Mouse (Mus musculus): ENCODE measurements around the gene Thumpd3. TPM values are rescaled to one million over a fixed set of nuclear protein-coding genes. Genes with fewer than 3 reads are reported as not detected.
A peak's percentile ranks its signal among the peaks of the same experiment; 100 is the strongest.

Gene Thumpd3
- 56.4 and 58.8 TPM in 2 replicates for polyA plus RNA-seq (2015; fragmentation: Nextera tagmentation; extraction: Ambion mirVana)

DNA sequence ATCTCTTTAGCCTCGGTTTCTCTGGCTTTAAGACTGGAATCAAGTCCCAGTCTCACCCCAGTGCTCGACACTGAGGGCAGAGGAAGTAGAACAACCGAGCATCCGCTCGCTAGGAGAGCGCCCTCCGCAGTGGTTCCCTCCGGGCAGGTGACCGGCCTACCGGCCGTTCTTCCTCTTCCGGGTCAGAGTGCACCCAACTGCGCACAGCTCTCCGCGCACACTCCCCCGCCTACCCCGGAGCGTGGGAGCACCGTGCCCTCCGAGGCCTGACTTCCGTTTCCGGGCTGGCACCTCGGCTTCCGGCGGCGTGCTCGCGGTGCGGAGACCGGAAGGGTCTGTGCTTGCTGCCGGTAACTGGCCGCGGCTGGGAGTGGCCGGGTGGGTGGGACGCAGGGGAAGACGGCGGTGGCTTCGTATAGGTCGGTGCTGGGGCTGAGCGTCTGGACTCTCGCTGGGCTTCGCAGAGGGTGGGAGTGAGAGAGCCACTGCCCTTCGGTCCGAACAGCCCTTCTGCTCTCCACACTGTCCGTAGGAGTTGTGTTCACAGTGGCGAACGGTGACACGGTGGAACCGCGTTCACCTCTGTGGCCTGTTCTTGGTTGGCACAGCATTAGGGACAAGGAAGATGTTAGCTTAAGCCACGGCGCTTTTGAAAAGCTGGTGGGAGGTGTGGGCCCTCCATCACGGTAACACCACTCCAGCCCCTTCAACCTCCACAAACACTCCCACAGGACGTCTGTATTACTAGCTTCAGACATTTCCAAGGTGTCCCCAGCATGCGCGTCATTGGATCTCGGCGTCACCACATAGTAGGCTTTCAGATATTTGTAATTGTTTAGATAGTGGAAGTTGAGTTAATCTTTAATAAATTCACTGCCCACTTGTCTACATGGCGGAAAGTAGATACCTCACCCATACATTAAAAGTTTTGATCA is at the start of gene Thumpd3:
TSS of gene Thumpd3 (plus strand) at position 185 of the 935 bp plus-strand sequence.
- ATAC-seq (ENCODE audit: low FRiP score), result peak; percentile 99
- under 1% methylated on average over 59 of the region's 59 CpGs for WGBS
- no peaks in the 10 kb centered on the region for H3K9me3 ChIP-seq

DNA sequence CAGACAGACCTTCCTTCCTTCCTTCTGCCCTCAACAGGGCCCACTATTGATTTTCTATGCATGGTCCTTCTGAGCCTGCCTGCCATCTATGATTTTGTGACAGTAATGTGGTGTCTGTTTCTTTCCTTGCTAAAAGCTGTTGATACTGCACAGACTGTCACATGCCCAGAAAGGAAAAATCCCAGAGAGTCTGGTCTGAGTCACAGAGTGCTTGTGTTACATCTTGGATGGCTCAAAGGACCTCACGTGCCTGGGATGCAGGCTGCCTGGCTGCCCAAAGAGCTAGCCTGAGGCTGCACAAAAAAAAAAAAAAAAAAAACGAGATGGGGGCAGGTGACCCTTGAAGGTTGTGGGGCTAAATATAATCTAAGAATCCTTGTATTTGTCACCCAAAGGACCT is 46.8 kb upstream of the Thumpd3 start:
- no peaks in the 10 kb centered on the region for H3K36me3 ChIP-seq

More for the DNA sequence above, at the start of gene Thumpd3:
- no peaks in the 10 kb centered on the region for H3K27me3 ChIP-seq
- H3K36me3 ChIP-seq, result peaks cover 23% of the 10 kb centered on the region
- peak within 1 kb of the TSS; percentile 83 for H3K4me2 ChIP-seq
- H3K27ac ChIP-seq, result peak within 1 kb of the TSS; percentile 88
- peak within 1 kb of the TSS; percentile 79 for H3K9ac ChIP-seq
- H3K4me3 ChIP-seq, result peak within 1 kb of the TSS; percentile 83
- peaks cover 26% of the 10 kb centered on the region for H3K4me1 ChIP-seq (replicated peaks)

DNA sequence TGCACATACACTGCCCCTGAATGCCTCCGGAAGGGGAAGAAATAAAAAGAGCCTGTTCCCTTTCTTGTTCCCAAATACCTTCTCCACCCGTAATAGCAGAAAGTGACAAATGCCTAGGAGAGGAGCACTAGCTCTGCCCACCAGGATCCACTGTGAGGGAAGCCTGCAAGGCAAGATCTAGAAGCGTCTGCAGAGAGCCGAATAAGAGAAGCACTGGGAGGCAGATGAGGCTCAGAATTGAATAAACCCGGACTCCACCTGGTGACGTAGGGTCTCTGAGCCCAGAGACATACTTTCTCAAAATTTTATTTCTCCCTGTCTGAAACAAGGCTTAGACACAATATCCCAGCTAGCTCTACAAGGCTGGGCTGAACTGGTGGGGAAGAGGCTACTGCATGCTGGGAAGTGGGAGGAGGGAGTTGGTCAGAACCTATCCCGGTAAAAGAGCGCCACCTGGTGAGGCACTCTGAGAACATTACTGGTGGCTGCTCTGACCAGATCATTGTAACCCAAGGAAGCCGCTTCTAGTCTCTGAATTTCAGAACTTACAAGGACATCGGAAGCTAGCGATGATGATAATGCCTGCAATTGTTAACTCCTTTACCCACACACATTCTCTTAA is 45.2 kb upstream of the Thumpd3 start:
- Histone ChIP-seq H3K4me2 (peak overlapping the region; percentile 37), H3K27ac (peak overlapping the region; percentile 60), H3K9me3 (no peaks in the 10 kb centered on the region), H3K4me1 (replicated peaks) (peaks cover 17% of the 10 kb centered on the region), H3K36me3 (no peaks in the 10 kb centered on the region), H3K9ac (peak overlapping the region; percentile 62), H3K27me3 (no peaks in the 10 kb centered on the region), H3K4me3 (0 out of 2 replicates have a peak overlapping the region, but pooled peaks have one; percentile 8)
- ATAC-seq (ENCODE audit: low FRiP score), result peak; percentile 92
- 35% methylated on average over 11 of the region's 11 CpGs for WGBS

More for the DNA sequence above, 46.8 kb upstream of the Thumpd3 start:
- H3K4me3 ChIP-seq, result no peak overlapping the region
- no peak overlapping the region for H3K4me2 ChIP-seq
- WGBS, result 59% methylated on average over 2 of the region's 2 CpGs
- no peak overlapping the region for H3K27ac ChIP-seq
- no peaks in the 10 kb centered on the region for H3K27me3 ChIP-seq
- no peaks in the 10 kb centered on the region for H3K9me3 ChIP-seq
- no peak for ATAC-seq (ENCODE audit: low FRiP score)
- H3K4me1 ChIP-seq (replicated peaks), result peaks cover 17% of the 10 kb centered on the region
- H3K9ac ChIP-seq, result no peak overlapping the region

DNA sequence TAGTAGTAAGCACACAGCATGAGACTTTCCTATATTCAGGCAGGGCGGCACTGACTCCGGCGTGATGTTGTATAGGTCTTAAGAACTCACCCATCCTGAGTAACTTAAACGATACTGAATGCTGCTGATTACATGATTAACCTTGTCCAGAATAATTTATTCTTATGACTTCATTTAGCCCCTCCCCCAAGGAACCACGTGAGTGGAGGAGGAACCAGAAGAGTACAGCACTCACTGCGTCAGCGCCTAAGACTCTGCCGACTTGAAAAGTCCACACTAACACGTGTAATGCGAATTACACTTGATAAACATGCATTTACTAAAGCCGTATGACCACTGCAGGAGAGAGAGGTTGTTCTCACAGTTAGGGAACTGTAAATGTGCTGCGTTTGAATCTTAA is 44.3 kb upstream of the Thumpd3 start:
- WGBS, result 80% methylated on average over 12 of the region's 12 CpGs
- H3K36me3 ChIP-seq, result no peaks in the 10 kb centered on the region

DNA sequence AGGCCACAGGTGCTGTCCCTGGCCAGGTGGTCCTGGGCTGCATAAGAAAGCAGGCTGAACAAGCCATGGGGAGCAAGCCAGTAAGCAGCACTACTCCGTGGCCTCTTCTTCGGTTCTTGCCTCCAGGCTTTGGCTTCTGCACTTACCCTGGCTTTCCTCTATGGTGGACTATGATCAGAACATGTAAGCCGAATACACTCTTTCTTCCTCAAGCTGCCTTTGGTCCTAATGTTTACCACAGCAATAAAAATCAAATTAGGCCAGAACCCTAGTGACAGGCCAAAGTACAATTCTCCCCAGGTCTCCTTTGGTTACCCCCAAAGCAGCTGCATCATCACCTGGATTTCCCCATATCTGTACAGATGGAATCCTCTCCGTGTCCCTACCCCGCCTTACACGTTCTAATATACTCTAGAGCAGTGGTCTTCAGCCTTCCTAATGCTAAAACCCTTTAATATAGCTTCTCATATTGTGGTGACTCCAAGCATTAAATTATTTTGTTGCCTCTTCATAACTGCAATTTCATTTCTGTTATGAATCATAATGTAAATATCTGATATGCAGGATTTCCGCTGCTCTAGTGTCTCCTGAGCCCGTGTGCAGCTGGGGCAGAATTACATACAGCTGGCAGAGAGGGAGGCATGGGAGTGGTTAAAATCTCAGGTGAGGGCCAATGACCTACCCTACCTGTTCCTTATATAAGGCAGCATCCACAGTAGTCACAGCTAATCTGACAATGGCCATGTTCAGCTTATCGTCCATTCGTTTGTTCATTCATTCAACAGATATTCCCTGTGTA is 42.5 kb upstream of the Thumpd3 start:
- ATAC-seq (ENCODE audit: low FRiP score), result no peak
- peaks cover 17% of the 10 kb centered on the region for H3K4me1 ChIP-seq (replicated peaks)
- no peak overlapping the region for H3K4me2 ChIP-seq
- WGBS, result 90% methylated on average over 10 of the region's 10 CpGs
- H3K36me3 ChIP-seq, result no peaks in the 10 kb centered on the region
- H3K9me3 ChIP-seq, result peaks cover 7% of the 10 kb centered on the region; the same call in 1 of the 2 replicates
- no peak overlapping the region for H3K27ac ChIP-seq
- no peak overlapping the region for H3K9ac ChIP-seq
- H3K4me3 ChIP-seq, result no peak overlapping the region
- no peaks in the 10 kb centered on the region for H3K27me3 ChIP-seq

More for the DNA sequence above, 44.3 kb upstream of the Thumpd3 start:
- Histone ChIP-seq H3K27me3 (no peaks in the 10 kb centered on the region), H3K27ac (no peak overlapping the region), H3K9ac (no peak overlapping the region), H3K4me3 (no peak overlapping the region), H3K4me1 (replicated peaks) (peaks cover 17% of the 10 kb centered on the region), H3K9me3 (no peaks in the 10 kb centered on the region), H3K4me2 (no peak overlapping the region)
- ATAC-seq (ENCODE audit: low FRiP score), result no peak

DNA sequence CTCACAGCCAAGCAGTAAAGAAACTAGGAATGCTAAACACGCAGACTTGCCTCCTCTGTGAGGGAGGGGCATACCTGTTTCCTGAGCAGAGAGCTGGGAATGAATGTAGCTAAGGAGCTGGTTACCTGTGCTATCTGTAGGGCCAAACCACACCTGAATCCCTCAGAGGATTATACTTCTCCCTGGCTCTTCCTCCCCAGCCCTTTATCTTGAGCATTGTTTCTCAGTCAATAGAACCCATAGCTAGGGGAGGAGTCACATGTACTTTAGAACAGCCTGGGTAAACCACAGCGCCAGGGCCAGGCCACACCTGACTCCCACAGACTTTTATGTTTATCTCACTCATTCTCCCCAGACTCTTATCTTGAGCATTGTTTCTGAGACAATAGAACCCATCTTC is 39.2 kb upstream of the Thumpd3 start:
- H3K27me3 ChIP-seq, result no peaks in the 10 kb centered on the region
- H3K4me1 ChIP-seq (replicated peaks), result peaks cover 14% of the 10 kb centered on the region
- no peak overlapping the region for H3K9ac ChIP-seq
- no peak overlapping the region for H3K4me3 ChIP-seq
- ATAC-seq (ENCODE audit: low FRiP score), result no peak
- no peak overlapping the region for H3K27ac ChIP-seq
- WGBS, result 72% methylated on average over 2 of the region's 2 CpGs
- peaks cover 7% of the 10 kb centered on the region; the same call in 1 of the 2 replicates for H3K9me3 ChIP-seq
- H3K36me3 ChIP-seq, result no peaks in the 10 kb centered on the region
- H3K4me2 ChIP-seq, result no peak overlapping the region

DNA sequence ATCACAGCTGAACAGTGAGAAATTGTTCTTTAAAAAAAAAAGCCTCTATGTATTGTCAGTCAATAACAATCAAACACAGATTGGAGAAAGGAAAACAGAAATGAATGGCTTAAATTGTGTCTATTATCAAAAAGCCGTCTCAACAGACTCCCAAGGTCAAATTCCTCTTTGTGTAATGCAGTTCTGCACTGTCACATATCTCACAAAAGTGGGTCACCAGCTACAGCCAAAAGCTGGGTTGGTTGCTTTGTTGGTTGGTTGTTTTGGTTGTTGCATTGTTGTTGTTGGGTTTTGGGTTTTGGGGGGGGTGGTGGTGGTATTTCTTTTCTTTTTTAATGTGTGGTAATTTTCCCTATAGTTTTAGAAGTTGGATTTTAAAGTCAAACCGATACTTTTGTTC is 34.1 kb upstream of the Thumpd3 start:
- no peak overlapping the region for H3K4me3 ChIP-seq
- peak overlapping the region; percentile 81 for H3K27ac ChIP-seq
- no peak overlapping the region for H3K4me2 ChIP-seq
- no peak for ATAC-seq (ENCODE audit: low FRiP score)
- H3K36me3 ChIP-seq, result no peaks in the 10 kb centered on the region
- peaks cover 30% of the 10 kb centered on the region for H3K4me1 ChIP-seq (replicated peaks)
- WGBS, result 33% methylated on average over 2 of the region's 2 CpGs
- H3K27me3 ChIP-seq, result no peaks in the 10 kb centered on the region
- H3K9ac ChIP-seq, result no peak overlapping the region
- H3K9me3 ChIP-seq, result peaks cover 7% of the 10 kb centered on the region; the same call in 1 of the 2 replicates

DNA sequence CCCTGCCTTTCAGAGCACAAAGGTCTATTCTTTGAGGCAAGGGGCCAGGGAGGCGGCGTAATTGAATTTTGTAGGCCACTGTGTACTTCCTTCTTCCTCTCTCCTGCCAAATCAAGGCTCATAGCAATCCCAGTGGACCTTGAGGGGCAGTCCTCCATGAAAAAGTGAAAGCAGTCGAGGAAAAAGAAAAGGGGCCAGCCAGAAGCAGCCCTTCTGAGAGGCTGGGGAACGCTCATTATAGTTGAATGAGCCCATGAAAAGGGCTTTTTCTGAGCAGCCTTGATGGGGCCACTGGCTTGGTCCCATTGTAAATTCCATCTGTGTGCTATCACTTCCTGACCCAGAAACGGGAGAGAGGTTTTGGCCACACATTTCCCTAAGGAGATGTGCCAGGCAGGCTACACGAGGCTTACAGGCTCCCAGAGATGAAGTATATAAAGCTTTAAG is 33.5 kb upstream of the Thumpd3 start:
- WGBS, result 5% methylated on average over 6 of the region's 6 CpGs
- Histone ChIP-seq H3K27me3 (no peaks in the 10 kb centered on the region), H3K9me3 (peaks cover 5% of the 10 kb centered on the region; the same call in 1 of the 2 replicates), H3K4me3 (no peak overlapping the region), H3K4me2 (no peak overlapping the region), H3K4me1 (replicated peaks) (peaks cover 36% of the 10 kb centered on the region), H3K9ac (no peak overlapping the region), H3K36me3 (no peaks in the 10 kb centered on the region), H3K27ac (peak overlapping the region; percentile 81)
- ATAC-seq (ENCODE audit: low FRiP score), result peak; percentile 82

DNA sequence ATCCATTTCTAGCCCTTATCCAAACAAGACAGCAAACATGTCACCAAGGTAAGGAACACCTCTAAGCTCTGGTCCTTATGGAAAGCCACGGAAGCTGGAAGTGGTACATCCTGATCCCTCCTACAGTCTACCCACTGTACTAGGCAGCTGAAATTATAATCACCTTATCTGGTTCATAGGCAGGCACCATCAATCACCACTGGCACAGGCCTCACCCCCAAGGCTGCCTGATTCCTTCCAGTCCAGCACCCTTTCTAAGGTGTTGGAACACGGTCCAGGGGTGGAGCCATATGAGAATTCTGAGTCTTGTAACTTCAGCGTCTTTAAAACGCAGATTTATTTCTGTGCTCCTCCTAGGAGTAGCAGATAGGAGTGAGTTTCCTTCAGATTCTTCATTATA is 32.5 kb upstream of the Thumpd3 start:
- Histone ChIP-seq H3K36me3 (no peaks in the 10 kb centered on the region), H3K27ac (peak overlapping the region; percentile 81), H3K9ac (no peak overlapping the region), H3K9me3 (no peaks in the 10 kb centered on the region), H3K4me1 (replicated peaks) (peaks cover 39% of the 10 kb centered on the region), H3K4me3 (no peak overlapping the region), H3K27me3 (no peaks in the 10 kb centered on the region), H3K4me2 (no peak overlapping the region)
- WGBS, result 78% methylated on average over 4 of the region's 4 CpGs
- no peak for ATAC-seq (ENCODE audit: low FRiP score)

DNA sequence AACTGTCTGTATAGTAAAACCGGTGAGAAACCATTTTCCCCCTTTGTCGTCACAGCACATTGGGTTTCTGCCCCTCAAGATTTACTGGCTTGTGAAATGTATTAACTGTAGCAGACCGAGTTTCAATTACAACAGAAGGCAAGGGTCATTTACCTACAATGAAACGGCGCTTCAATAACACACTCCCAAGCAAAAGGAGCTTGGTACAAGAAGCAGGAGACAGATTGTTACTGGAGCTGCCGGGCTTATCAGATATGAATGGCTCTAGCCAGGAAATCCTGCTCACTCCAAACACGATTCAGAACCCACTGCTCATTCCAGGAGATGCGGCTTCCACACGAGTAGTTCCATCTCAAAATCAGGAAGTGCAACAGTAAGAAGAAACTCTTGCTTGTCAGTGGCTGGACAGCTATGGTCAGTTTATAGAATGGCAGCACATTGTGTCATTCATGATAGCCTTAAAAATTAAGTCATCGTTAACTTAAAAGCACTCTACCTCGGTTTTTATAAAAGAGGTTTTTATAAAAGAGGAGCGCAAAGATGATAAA is 28.5 kb upstream of the Thumpd3 start:
- peak overlapping the region; percentile 44 for H3K27ac ChIP-seq
- no peak overlapping the region for H3K4me3 ChIP-seq
- ATAC-seq (ENCODE audit: low FRiP score), result no peak
- no peaks in the 10 kb centered on the region for H3K27me3 ChIP-seq
- H3K9ac ChIP-seq, result no peak overlapping the region
- H3K9me3 ChIP-seq, result no peaks in the 10 kb centered on the region
- 49% methylated on average over 12 of the region's 12 CpGs for WGBS
- no peaks in the 10 kb centered on the region for H3K36me3 ChIP-seq
- H3K4me2 ChIP-seq, result no peak overlapping the region
- peaks cover 30% of the 10 kb centered on the region for H3K4me1 ChIP-seq (replicated peaks)

DNA sequence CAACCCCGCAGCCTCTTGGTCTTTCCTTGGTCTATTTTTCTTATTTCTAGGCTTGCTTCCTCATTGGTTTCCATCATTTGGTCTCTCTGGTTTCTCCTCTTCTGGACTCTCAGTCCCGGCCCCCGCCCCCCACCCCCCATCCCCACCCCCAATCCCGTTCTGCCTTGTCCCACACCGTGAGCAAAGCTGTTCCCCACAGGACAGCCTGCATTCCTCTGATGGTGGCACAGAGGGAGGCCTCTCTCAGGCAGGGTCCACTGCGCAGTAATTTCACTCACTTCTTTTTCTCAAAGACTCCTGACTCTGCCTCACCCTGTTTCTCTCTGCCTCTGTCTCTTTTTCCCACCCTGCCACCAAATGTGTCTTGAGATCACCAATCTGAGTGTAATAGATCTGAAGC is 27.9 kb upstream of the Thumpd3 start:
- Histone ChIP-seq H3K4me3 (no peak overlapping the region), H3K27ac (peak overlapping the region; percentile 44)
- whole genome bisulfite sequencing, result 24% methylated on average over 6 of the region's 6 CpGs

More for the DNA sequence above, 27.9 kb upstream of the Thumpd3 start:
- Histone ChIP-seq H3K27me3 (no peaks in the 10 kb centered on the region), H3K4me1 (replicated peaks) (peaks cover 24% of the 10 kb centered on the region), H3K4me2 (no peak overlapping the region), H3K9me3 (no peaks in the 10 kb centered on the region), H3K9ac (no peak overlapping the region), H3K36me3 (no peaks in the 10 kb centered on the region)
- no peak for ATAC-seq (ENCODE audit: low FRiP score)

Measured in hindbrain, embryonic 13.5 days (tissue).